ENCODE assay signal across 12 mouse cellular contexts in genomic region chr2:73049001-73049684, GRCm38 (mm10).
DNase-seq lines count a peak whose midpoint lies in the region; ATAC-seq and TF ChIP-seq lines count a peak whose summit lies in the region.
"Had no signal": no experiment of that assay in that cellular context is flagged by ENCODE, and none has a peak within 500 bp of the region (broad histone marks: within the 10 kb centered on the region; RNA-seq: fewer than 3 reads in every experiment).

No protein-coding gene starts in this region.

- no peak overlapping the region for H3K4me3 ChIP-seq in midbrain, embryonic 10.5 days
- no peak overlapping the region for H3K4me3 ChIP-seq in midbrain, embryonic 13.5 days (replicated peaks)
- H3K4me3 ChIP-seq in bone marrow macrophage, adult 2 months (ENCODE audit: insufficient read depth, low read length), result no peak overlapping the region
- no peak overlapping the region for H3K4me3 ChIP-seq in heart, embryonic 15.5 days
- H3K4me3 ChIP-seq in intestine, embryonic 16.5 days (ENCODE audit: low read length), result no peak overlapping the region
- H3K4me3 ChIP-seq: limb, embryonic 13.5 days had no signal

- ATAC-seq in midbrain, embryonic 13.5 days, result no peak
- no peak for ATAC-seq in heart, embryonic 15.5 days (replicated peaks; ENCODE audit: insufficient number of reproducible peaks, insufficient read depth, low FRiP score, low read depth)
- no peak for ATAC-seq in intestine, embryonic 16.5 days

- no peak overlapping the region for H3K4me2 ChIP-seq in midbrain, embryonic 13.5 days (replicated peaks)
- no peak overlapping the region for H3K4me2 ChIP-seq in heart, embryonic 15.5 days
- H3K4me2 ChIP-seq in intestine, embryonic 16.5 days (ENCODE audit: low read depth, low read length), result no peak overlapping the region
- H3K4me2 ChIP-seq: limb, embryonic 13.5 days had no signal

- no peaks in the 10 kb centered on the region; the same call in 1 of the 2 replicates for H3K9me3 ChIP-seq in midbrain, embryonic 10.5 days (replicated peaks)
- H3K9me3 ChIP-seq in midbrain, embryonic 13.5 days, result 0 out of 2 replicates have a peak, but pooled peaks cover 5% of the 10 kb centered on the region
- no peaks in the 10 kb centered on the region for H3K9me3 ChIP-seq in heart, embryonic 15.5 days (replicated peaks)
- no peaks in the 10 kb centered on the region for H3K9me3 ChIP-seq in intestine, embryonic 16.5 days (ENCODE audit: control insufficient read depth, low read length)

- TF ChIP-seq POLR2A in bone marrow macrophage, adult 2 months (IDR thresholded peaks at IDR 0.05; ENCODE audit: borderline replicate concordance, low read depth, low read length), result no peak

- peak; percentile 26 for DNase-seq in midbrain, embryonic 10.5 days (ENCODE audit: low spot score)
- DNase-seq in testis, postnatal 10 days (ENCODE audit: low spot score), result peak; percentile 66
- DNase-seq in kidney, postnatal 36 days, result no peak
- no peak for DNase-seq in right cerebral cortex, adult 2 months (ENCODE audit: low spot score in 2 of 2)
- DNase-seq: cerebellum, postnatal 36 days; spleen, adult 18-20 months had no signal

- no peak for TF ChIP-seq CTCF in bone marrow macrophage, adult 2 months (IDR thresholded peaks at IDR 0.05; ENCODE audit: low read depth, low read length)

- no peak overlapping the region for H3K27ac ChIP-seq in midbrain, embryonic 10.5 days (replicated peaks)
- no peak overlapping the region for H3K27ac ChIP-seq in midbrain, embryonic 13.5 days
- H3K27ac ChIP-seq in bone marrow macrophage, adult 2 months (ENCODE audit: insufficient read depth, low read depth, low read length), result peak overlapping the region; percentile 49
- peak overlapping the region; percentile 26; the same call in 1 of the 2 replicates for H3K27ac ChIP-seq in heart, embryonic 15.5 days
- no peak overlapping the region for H3K27ac ChIP-seq in intestine, embryonic 16.5 days (ENCODE audit: low read length)
- H3K27ac ChIP-seq: kidney, postnatal 0 days had no signal

- peaks cover 14% of the 10 kb centered on the region for H3K4me1 ChIP-seq in midbrain, embryonic 10.5 days
- 0 out of 2 replicates have a peak, but pooled peaks cover 7% of the 10 kb centered on the region for H3K4me1 ChIP-seq in midbrain, embryonic 13.5 days (replicated peaks)
- peaks cover 42% of the 10 kb centered on the region for H3K4me1 ChIP-seq in bone marrow macrophage, adult 2 months (ENCODE audit: control insufficient read depth, insufficient read depth, low read length)
- peaks cover 35% of the 10 kb centered on the region for H3K4me1 ChIP-seq in heart, embryonic 15.5 days (replicated peaks)
- H3K4me1 ChIP-seq in intestine, embryonic 16.5 days (ENCODE audit: control insufficient read depth, insufficient read depth, low read length), result peaks cover 12% of the 10 kb centered on the region; the same call in 1 of the 2 replicates

- H3K27me3 ChIP-seq in midbrain, embryonic 10.5 days (ENCODE audit: low read depth, poor library complexity, severe bottlenecking), result peaks cover 19% of the 10 kb centered on the region
- H3K27me3 ChIP-seq in midbrain, embryonic 13.5 days, result no peaks in the 10 kb centered on the region; the same call in 1 of the 2 replicates
- no peaks in the 10 kb centered on the region for H3K27me3 ChIP-seq in heart, embryonic 15.5 days
- H3K27me3 ChIP-seq in intestine, embryonic 16.5 days (replicated peaks; ENCODE audit: control insufficient read depth, insufficient read depth, low read length), result no peaks in the 10 kb centered on the region
- H3K27me3 ChIP-seq: limb, embryonic 13.5 days had no signal

- no peaks in the 10 kb centered on the region for H3K36me3 ChIP-seq in midbrain, embryonic 10.5 days
- H3K36me3 ChIP-seq in midbrain, embryonic 13.5 days, result no peaks in the 10 kb centered on the region
- H3K36me3 ChIP-seq in heart, embryonic 15.5 days, result no peaks in the 10 kb centered on the region
- no peaks in the 10 kb centered on the region; the same call in 1 of the 2 replicates for H3K36me3 ChIP-seq in intestine, embryonic 16.5 days (ENCODE audit: control insufficient read depth, insufficient read depth, low read length)
- H3K36me3 ChIP-seq: limb, embryonic 13.5 days had no signal

- WGBS in midbrain, embryonic 10.5 days, result 65% methylated on average over 6 of the region's 6 CpGs
- WGBS in midbrain, embryonic 13.5 days, result 74% methylated on average over 6 of the region's 6 CpGs
- WGBS in heart, embryonic 15.5 days, result 52% methylated on average over 6 of the region's 6 CpGs
- 66% methylated on average over 6 of the region's 6 CpGs for WGBS in intestine, embryonic 16.5 days

- H3K9ac ChIP-seq in midbrain, embryonic 13.5 days (replicated peaks), result no peak overlapping the region
- H3K9ac ChIP-seq in heart, embryonic 15.5 days, result no peak overlapping the region
- H3K9ac ChIP-seq in intestine, embryonic 16.5 days (ENCODE audit: low read depth, low read length), result no peak overlapping the region
- H3K9ac ChIP-seq: limb, embryonic 13.5 days had no signal

Comparison
In these comparisons a context has a peak if more than half of its experiments do, and no peak if none do; other contexts are left out.
1. DNase-seq: peak in midbrain, embryonic 10.5 days (single experiment) and testis, postnatal 10 days (single experiment); none in kidney, postnatal 36 days (0 of 2) and right cerebral cortex, adult 2 months (0 of 2).
2. H3K27ac ChIP-seq: peak in bone marrow macrophage, adult 2 months (single experiment) and heart, embryonic 15.5 days (single experiment); none in midbrain, embryonic 10.5 days (single experiment), midbrain, embryonic 13.5 days (single experiment) and intestine, embryonic 16.5 days (single experiment).